ENCODE assay signal across 15 mouse cellular contexts in genomic region chrX:169827720-169828119, GRCm38 (mm10). TPM values are rescaled to one million over a fixed set of nuclear protein-coding genes. Genes with fewer than 3 reads are reported as not detected.
DNase-seq lines count a peak whose midpoint lies in the region; ATAC-seq lines count a peak whose summit lies in the region.
"Had no signal": no experiment of that assay in that cellular context is flagged by ENCODE, and none has a peak within 500 bp of the region (broad histone marks: within the 10 kb centered on the region; RNA-seq: fewer than 3 reads in every experiment).

No protein-coding gene starts in this region.

- H3K4me1 ChIP-seq in liver, embryonic 11.5 days (replicated peaks; ENCODE audit: control insufficient read depth, insufficient read depth, low read length), result no peaks in the 10 kb centered on the region
- H3K4me1 ChIP-seq in forebrain, embryonic 14.5 days (ENCODE audit: control insufficient read depth, insufficient read depth, low read length), result 0 out of 2 replicates have a peak, but pooled peaks cover 3% of the 10 kb centered on the region
- H3K4me1 ChIP-seq in hindbrain, embryonic 15.5 days (replicated peaks), result 0 out of 2 replicates have a peak, but pooled peaks cover 3% of the 10 kb centered on the region
- H3K4me1 ChIP-seq in neural tube, embryonic 11.5 days (ENCODE audit: control insufficient read depth, insufficient read depth, low read length), result no peaks in the 10 kb centered on the region
- H3K4me1 ChIP-seq: liver, embryonic 13.5 days had no signal

- no peak overlapping the region for H3K4me2 ChIP-seq in liver, embryonic 11.5 days
- H3K4me2 ChIP-seq in forebrain, embryonic 14.5 days (ENCODE audit: low read length), result peak overlapping the region; percentile 46
- peak overlapping the region; percentile 31; the same call in 1 of the 2 replicates for H3K4me2 ChIP-seq in hindbrain, embryonic 15.5 days
- peak overlapping the region; percentile 24 for H3K4me2 ChIP-seq in neural tube, embryonic 11.5 days (ENCODE audit: low read depth)
- H3K4me2 ChIP-seq: liver, embryonic 13.5 days had no signal

- 32% methylated on average over 7 of the region's 7 CpGs for WGBS in liver, embryonic 11.5 days
- WGBS in forebrain, embryonic 14.5 days, result 25% methylated on average over 7 of the region's 7 CpGs
- 16% methylated on average over 7 of the region's 7 CpGs for WGBS in hindbrain, embryonic 15.5 days
- 35% methylated on average over 7 of the region's 7 CpGs for WGBS in neural tube, embryonic 11.5 days

- H3K4me3 ChIP-seq in liver, embryonic 11.5 days (ENCODE audit: low read depth, low read length), result no peak overlapping the region
- H3K4me3 ChIP-seq in forebrain, embryonic 14.5 days (ENCODE audit: low read depth, low read length), result peak overlapping the region; percentile 19
- H3K4me3 ChIP-seq in hindbrain, embryonic 15.5 days, result no peak overlapping the region
- no peak overlapping the region for H3K4me3 ChIP-seq in neural tube, embryonic 11.5 days (ENCODE audit: low read depth, low read length)
- H3K4me3 ChIP-seq: liver, embryonic 13.5 days had no signal

- no peak for ATAC-seq in liver, embryonic 11.5 days (replicated peaks; ENCODE audit: low FRiP score)
- peak; percentile 58; the same call in 1 of the 2 replicates for ATAC-seq in forebrain, embryonic 14.5 days
- no peak for ATAC-seq in hindbrain, embryonic 15.5 days (ENCODE audit: low FRiP score, low read depth)
- ATAC-seq in neural tube, embryonic 11.5 days (ENCODE audit: insufficient read depth, low FRiP score, low TSS enrichment), result 0 out of 2 replicates have a peak, but pooled peaks have one; percentile 35

- DNase-seq in liver, embryonic 11.5 days (ENCODE audit: low spot score), result peak; percentile 29
- DNase-seq in liver, result no peak
- peak; percentile 24 for DNase-seq in forebrain, embryonic 14.5 days (ENCODE audit: low spot score)
- DNase-seq in neural tube, embryonic 11.5 days (ENCODE audit: low spot score), result peak; percentile 18
- no peak for DNase-seq in thymus, postnatal 25 days
- no peak for DNase-seq in adrenal gland, adult 2 months
- DNase-seq: cerebellum, adult 9-11 months; kidney, adult 11 months; liver, embryonic 13.5 days; spleen, adult 18-20 months had no signal

- H3K27me3 ChIP-seq in liver, embryonic 11.5 days (replicated peaks; ENCODE audit: control insufficient read depth, insufficient read depth, low read length), result peaks cover 2% of the 10 kb centered on the region; the same call in 1 of the 2 replicates
- no peaks in the 10 kb centered on the region for H3K27me3 ChIP-seq in forebrain, embryonic 14.5 days (replicated peaks; ENCODE audit: control insufficient read depth, insufficient read depth, low read length)
- peaks cover 12% of the 10 kb centered on the region; the same call in 1 of the 2 replicates for H3K27me3 ChIP-seq in hindbrain, embryonic 15.5 days
- 0 out of 2 replicates have a peak, but pooled peaks cover 2% of the 10 kb centered on the region for H3K27me3 ChIP-seq in neural tube, embryonic 11.5 days (ENCODE audit: control insufficient read depth, insufficient read depth, low read length)

- no peak overlapping the region for H3K9ac ChIP-seq in liver, embryonic 11.5 days (ENCODE audit: low read depth, low read length)
- peak overlapping the region; percentile 56 for H3K9ac ChIP-seq in forebrain, embryonic 14.5 days (ENCODE audit: low read length)
- no peak overlapping the region for H3K9ac ChIP-seq in hindbrain, embryonic 15.5 days
- H3K9ac ChIP-seq in neural tube, embryonic 11.5 days (ENCODE audit: low read length), result 0 out of 2 replicates have a peak overlapping the region, but pooled peaks have one; percentile 5
- H3K9ac ChIP-seq: liver, embryonic 13.5 days had no signal

- H3K36me3 ChIP-seq in liver, embryonic 11.5 days (ENCODE audit: control insufficient read depth, insufficient read depth, low read length), result no peaks in the 10 kb centered on the region
- no peaks in the 10 kb centered on the region for H3K36me3 ChIP-seq in forebrain, embryonic 14.5 days (ENCODE audit: control insufficient read depth, insufficient read depth, low read length)
- no peaks in the 10 kb centered on the region for H3K36me3 ChIP-seq in hindbrain, embryonic 15.5 days
- H3K36me3 ChIP-seq in neural tube, embryonic 11.5 days (ENCODE audit: control insufficient read depth, insufficient read depth, low read length), result no peaks in the 10 kb centered on the region
- H3K36me3 ChIP-seq: G1E; liver, embryonic 13.5 days had no signal

- no peak overlapping the region for H3K27ac ChIP-seq in liver, embryonic 11.5 days (ENCODE audit: low read depth, low read length)
- peak overlapping the region; percentile 70 for H3K27ac ChIP-seq in forebrain, embryonic 14.5 days (ENCODE audit: low read depth, low read length)
- peak overlapping the region; percentile 53; the same call in 1 of the 2 replicates for H3K27ac ChIP-seq in hindbrain, embryonic 15.5 days (replicated peaks)
- H3K27ac ChIP-seq in neural tube, embryonic 11.5 days (ENCODE audit: low read depth, low read length), result no peak overlapping the region; the same call in 1 of the 2 replicates
- H3K27ac ChIP-seq: liver, embryonic 13.5 days had no signal

- H3K9me3 ChIP-seq in liver, embryonic 11.5 days (ENCODE audit: control insufficient read depth, low read length), result no peaks in the 10 kb centered on the region
- H3K9me3 ChIP-seq in forebrain, embryonic 14.5 days (replicated peaks; ENCODE audit: control insufficient read depth, low read length), result no peaks in the 10 kb centered on the region
- H3K9me3 ChIP-seq in hindbrain, embryonic 15.5 days, result no peaks in the 10 kb centered on the region
- H3K9me3 ChIP-seq in neural tube, embryonic 11.5 days (ENCODE audit: control insufficient read depth, low read length), result no peaks in the 10 kb centered on the region
- H3K9me3 ChIP-seq: G1E; liver, embryonic 13.5 days had no signal

RNA-seq across cellular contexts. Expression of gene 4933400A11Rik, which starts 48.3 kb away (rescaled TPM):
- polyA plus RNA-seq in liver, embryonic 11.5 days (2014; fragmentation: Nextera tagmentation; extraction: Ambion mirVana), result not detected in 2 replicates
- polyA plus RNA-seq in forebrain, embryonic 14.5 days (2014; fragmentation: Nextera tagmentation; extraction: Ambion mirVana), result not detected in 2 replicates
- polyA plus RNA-seq in hindbrain, embryonic 15.5 days (2015; fragmentation: Nextera tagmentation; extraction: Ambion mirVana), result 0.16 and 0.20 TPM in 2 replicates
- polyA plus RNA-seq in neural tube, embryonic 11.5 days (2014; fragmentation: Nextera tagmentation; extraction: Ambion mirVana), result not detected in 2 replicates
- total RNA-seq in adrenal gland, adult 2 months (2021), result not detected
- polyA plus RNA-seq in adrenal gland, adult 2 months (2012; rRNA removed), result not detected in 2 replicates
- total RNA-seq: adrenal gland, postnatal 4 days; G1E; heart, adult 8-10 months; left cerebral cortex, adult 18-20 months had no signal
- polyA plus RNA-seq: G1E; liver, embryonic 13.5 days had no signal

Comparison
In these comparisons a context has a peak if more than half of its experiments do, and no peak if none do; other contexts are left out.
1. DNase-seq: peak in liver, embryonic 11.5 days (single experiment), forebrain, embryonic 14.5 days (single experiment) and neural tube, embryonic 11.5 days (single experiment); none in liver (single experiment), thymus, postnatal 25 days (single experiment) and adrenal gland, adult 2 months (single experiment).
2. ATAC-seq: peak in forebrain, embryonic 14.5 days (single experiment) and neural tube, embryonic 11.5 days (single experiment); none in liver, embryonic 11.5 days (single experiment) and hindbrain, embryonic 15.5 days (single experiment).
3. H3K27ac ChIP-seq: peak in forebrain, embryonic 14.5 days (single experiment) and hindbrain, embryonic 15.5 days (single experiment); none in liver, embryonic 11.5 days (single experiment) and neural tube, embryonic 11.5 days (single experiment).
4. H3K9ac ChIP-seq: peak in forebrain, embryonic 14.5 days (single experiment) and neural tube, embryonic 11.5 days (single experiment); none in liver, embryonic 11.5 days (single experiment) and hindbrain, embryonic 15.5 days (single experiment).